Mouse (Mus musculus) heart, embryonic 12.5 days (tissue): ENCODE results near the gene Cd200. TPM values are rescaled to one million over a fixed set of nuclear protein-coding genes. Genes with fewer than 3 reads are reported as not detected.

Experiments used
- ATAC-seq: fragments of 200-750 bp; cut with Nextera tagmentation; 2 replicates; pipeline ENCODE4 v1.8.0; 2017; ENCODE audit warnings: moderate TSS enrichment, moderate library complexity; ENCODE audit not compliant: insufficient number of reproducible peaks, low FRiP score
- H3K27ac ChIP-seq: fragments of 300-500 bp; sonication (generic); 2 replicates; pipeline ENCODE4 v1.5.1; 2016; ENCODE audit warnings: mild to moderate bottlenecking, moderate library complexity; ENCODE audit not compliant: poor library complexity, severe bottlenecking
- H3K27me3 ChIP-seq: fragments of 300-500 bp; sonication (generic); replicated peaks from 2 replicates; pipeline ENCODE4 v1.6.1; 2016; ENCODE audit warnings: mild to moderate bottlenecking, moderate library complexity
- H3K36me3 ChIP-seq: fragments of 300-500 bp; sonication (generic); 2 replicates; pipeline ENCODE4 v1.6.1; 2016; ENCODE audit warnings: mild to moderate bottlenecking, moderate library complexity
- H3K4me1 ChIP-seq: fragments of 300-500 bp; sonication (generic); replicated peaks from 2 replicates; pipeline ENCODE4 v1.6.1; 2016; ENCODE audit warnings: mild to moderate bottlenecking
- H3K4me2 ChIP-seq: fragments of 300-500 bp; sonication (generic); 2 replicates; pipeline ENCODE4 v1.6.1; 2016; ENCODE audit warnings: mild to moderate bottlenecking, moderate library complexity
- H3K4me3 ChIP-seq: fragments of 300-500 bp; sonication (generic); 2 replicates; pipeline ENCODE4 v1.5.1; 2016; ENCODE audit warnings: mild to moderate bottlenecking
- H3K9ac ChIP-seq: fragments of 300-500 bp; sonication (generic); 2 replicates; pipeline ENCODE4 v1.6.1; 2016; ENCODE audit warnings: mild to moderate bottlenecking, moderate library complexity
- H3K9me3 ChIP-seq: fragments of 300-500 bp; sonication (generic); replicated peaks from 2 replicates; pipeline ENCODE4 v1.6.1; 2016; ENCODE audit warnings: mild to moderate bottlenecking, moderate library complexity
- WGBS: fragments of 180-500 bp; shearing (Covaris S2); methylation state at CpG from one replicate; pipeline ENCODE4 v1.1.7; 2016; 5-methylcytosine and 5-hydroxymethylcytosine counted together
- polyA plus RNA-seq: library from polyadenylated mRNA; unstranded; fragments of >200 nt; fragmentation: Nextera tagmentation; extraction: Ambion mirVana; gene quantifications from 2 replicates; pipeline ENCODE4 v1.2.1, GENCODE M21; 2016

Cd200 gene
- polyA plus RNA-seq, 1 experiment from 2014 or later, result 15.4 TPM

DNA sequence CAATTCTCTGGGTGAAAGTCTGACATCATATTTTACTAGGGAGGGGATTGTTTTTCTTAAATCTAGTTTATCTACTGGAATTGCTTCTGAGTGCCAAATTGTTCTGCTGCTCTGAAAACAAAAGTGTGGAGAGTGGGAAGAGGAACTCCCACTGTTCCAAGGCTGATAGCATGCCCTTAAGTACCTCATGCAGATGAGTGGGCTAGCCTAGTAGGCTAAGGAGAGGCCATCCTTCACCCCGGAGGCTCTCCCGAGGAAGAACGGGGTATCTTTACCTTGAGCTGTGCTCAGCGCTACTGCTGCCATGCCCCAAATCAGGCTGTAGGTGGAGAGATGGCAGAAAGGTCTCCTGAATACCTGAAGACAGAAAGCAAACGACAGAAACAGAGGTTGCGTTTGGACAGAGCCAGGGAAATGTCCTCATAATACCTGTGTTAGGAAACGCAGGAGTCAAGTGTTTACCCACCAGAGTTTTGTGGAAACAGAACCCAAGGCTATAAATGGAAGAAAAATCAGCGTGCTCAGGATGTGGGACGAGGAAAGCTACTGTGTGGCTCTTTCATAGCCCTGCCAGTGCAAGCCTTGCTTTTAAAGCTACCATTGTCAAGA is 8.8 kb downstream of the Cd200 start:
- H3K4me1 ChIP-seq, result peaks cover 6% of the 10 kb centered on the region; the same call in 1 of the 2 replicates
- no peak overlapping the region for H3K4me3 ChIP-seq
- H3K9ac ChIP-seq, result no peak overlapping the region
- ATAC-seq, result no peak
- H3K27me3 ChIP-seq, result no peaks in the 10 kb centered on the region
- no peaks in the 10 kb centered on the region for H3K36me3 ChIP-seq
- H3K4me2 ChIP-seq, result no peak overlapping the region
- 40% methylated on average over 9 of the region's 9 CpGs for WGBS
- no peak overlapping the region for H3K27ac ChIP-seq
- H3K9me3 ChIP-seq, result no peaks in the 10 kb centered on the region

GRCm38 (mm10) chr16:45399411-45399810 is 9.4 kb downstream of the Cd200 start:
- no peak overlapping the region for H3K27ac ChIP-seq
- ATAC-seq, result no peak
- 58% methylated on average over 3 of the region's 3 CpGs for WGBS

GRCm38 (mm10) chr16:45397440-45397839 is 11.4 kb downstream of the Cd200 start:
- Histone ChIP-seq H3K27ac (no peak overlapping the region), H3K9me3 (no peaks in the 10 kb centered on the region), H3K27me3 (no peaks in the 10 kb centered on the region), H3K4me3 (no peak overlapping the region), H3K36me3 (no peaks in the 10 kb centered on the region), H3K4me1 (peaks cover 6% of the 10 kb centered on the region; the same call in 1 of the 2 replicates), H3K4me2 (no peak overlapping the region), H3K9ac (no peak overlapping the region)
- WGBS, result 93% methylated on average over 2 of the region's 2 CpGs
- no peak for ATAC-seq

More at GRCm38 (mm10) chr16:45399411-45399810, 9.4 kb downstream of the Cd200 start:
- Histone ChIP-seq H3K4me3 (no peak overlapping the region), H3K27me3 (no peaks in the 10 kb centered on the region), H3K9me3 (no peaks in the 10 kb centered on the region), H3K4me1 (peaks cover 6% of the 10 kb centered on the region; the same call in 1 of the 2 replicates), H3K9ac (no peak overlapping the region), H3K4me2 (no peak overlapping the region), H3K36me3 (no peaks in the 10 kb centered on the region)

DNA sequence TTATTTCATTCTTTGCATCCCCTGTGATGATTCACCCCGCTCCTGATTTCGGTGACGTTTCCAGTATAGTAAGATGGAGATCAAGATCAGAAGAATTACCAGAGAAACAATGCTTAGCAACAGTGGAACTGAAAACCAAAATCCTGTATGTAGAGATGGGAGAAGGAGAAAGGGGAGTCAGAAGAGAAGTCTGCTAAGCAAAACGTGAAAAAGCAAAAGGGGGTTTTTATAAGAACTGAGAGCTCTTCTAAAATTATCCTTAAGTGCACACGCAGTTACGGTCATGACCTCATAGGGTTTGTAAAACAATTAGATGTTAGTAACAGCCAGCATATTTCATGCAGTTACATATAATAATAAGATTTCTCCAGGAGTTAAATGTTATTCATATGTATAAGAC is 16.6 kb downstream of the Cd200 start:
- H3K27ac ChIP-seq, result no peak overlapping the region
- H3K4me1 ChIP-seq, result no peaks in the 10 kb centered on the region
- no peak overlapping the region for H3K9ac ChIP-seq
- no peaks in the 10 kb centered on the region for H3K27me3 ChIP-seq
- H3K36me3 ChIP-seq, result no peaks in the 10 kb centered on the region
- no peak overlapping the region for H3K4me2 ChIP-seq
- no peak for ATAC-seq
- H3K4me3 ChIP-seq, result no peak overlapping the region
- 84% methylated on average over 6 of the region's 6 CpGs for WGBS
- H3K9me3 ChIP-seq, result no peaks in the 10 kb centered on the region

DNA sequence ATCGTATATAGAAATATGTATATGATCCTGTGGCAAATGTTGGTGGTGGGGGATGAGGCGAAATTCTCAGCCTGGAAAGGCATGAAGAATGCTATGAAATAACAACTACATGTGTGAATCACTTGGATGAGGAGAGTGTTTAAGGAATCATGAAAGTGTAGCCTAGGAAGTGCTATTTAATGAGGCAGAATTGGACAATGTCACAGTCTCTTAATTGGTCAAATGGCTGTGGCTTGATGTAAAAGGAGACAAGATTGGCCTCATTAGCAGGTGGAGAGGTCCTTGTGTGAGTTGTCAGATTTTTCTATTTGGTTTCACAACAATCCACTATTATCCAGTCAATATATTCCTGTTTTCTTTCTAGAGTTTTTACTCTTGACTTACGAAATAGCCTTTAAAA is 17.2 kb downstream of the Cd200 start:
- Histone ChIP-seq H3K9ac (no peak overlapping the region), H3K27me3 (no peaks in the 10 kb centered on the region), H3K9me3 (no peaks in the 10 kb centered on the region), H3K36me3 (no peaks in the 10 kb centered on the region), H3K4me1 (no peaks in the 10 kb centered on the region), H3K27ac (no peak overlapping the region), H3K4me2 (no peak overlapping the region), H3K4me3 (no peak overlapping the region)
- WGBS, result 89% methylated on average over 3 of the region's 3 CpGs
- ATAC-seq, result no peak

- WGBS, result 75% methylated on average over 5 of the region's 5 CpGs
- Histone ChIP-seq H3K36me3 (no peaks in the 10 kb centered on the region), H3K9ac (no peak overlapping the region), H3K4me3 (no peak overlapping the region), H3K27ac (no peak overlapping the region), H3K27me3 (no peaks in the 10 kb centered on the region), H3K4me2 (no peak overlapping the region), H3K9me3 (no peaks in the 10 kb centered on the region), H3K4me1 (no peaks in the 10 kb centered on the region)
- ATAC-seq, result no peak
Observed at GRCm38 (mm10) chr16:45390286-45390956, 18.4 kb downstream of the Cd200 start.

GRCm38 (mm10) chr16:45389833-45390232 is 19.0 kb downstream of the Cd200 start:
- Histone ChIP-seq H3K4me2 (no peak overlapping the region), H3K4me3 (no peak overlapping the region), H3K27ac (no peak overlapping the region), H3K4me1 (no peaks in the 10 kb centered on the region), H3K36me3 (no peaks in the 10 kb centered on the region), H3K9me3 (no peaks in the 10 kb centered on the region), H3K9ac (no peak overlapping the region), H3K27me3 (no peaks in the 10 kb centered on the region)
- ATAC-seq, result no peak
- 72% methylated on average over 2 of the region's 2 CpGs for WGBS

- 82% methylated on average over 2 of the region's 2 CpGs for WGBS
- no peak overlapping the region for H3K4me3 ChIP-seq
- no peak overlapping the region for H3K27ac ChIP-seq
- no peaks in the 10 kb centered on the region for H3K27me3 ChIP-seq
- no peak for ATAC-seq
- H3K36me3 ChIP-seq, result no peaks in the 10 kb centered on the region
- no peaks in the 10 kb centered on the region for H3K4me1 ChIP-seq
- H3K9me3 ChIP-seq, result no peaks in the 10 kb centered on the region
- no peak overlapping the region for H3K9ac ChIP-seq
- H3K4me2 ChIP-seq, result no peak overlapping the region
Observed at GRCm38 (mm10) chr16:45389041-45389440, 19.8 kb downstream of the Cd200 start.

GRCm38 (mm10) chr16:45381811-45382210 is 27.0 kb downstream of the Cd200 start:
- Histone ChIP-seq H3K4me1 (no peaks in the 10 kb centered on the region), H3K36me3 (no peaks in the 10 kb centered on the region), H3K9ac (no peak overlapping the region), H3K27ac (no peak overlapping the region), H3K4me2 (no peak overlapping the region), H3K4me3 (no peak overlapping the region), H3K9me3 (no peaks in the 10 kb centered on the region), H3K27me3 (no peaks in the 10 kb centered on the region)
- 76% methylated on average over 3 of the region's 3 CpGs for WGBS
- ATAC-seq, result no peak

DNA sequence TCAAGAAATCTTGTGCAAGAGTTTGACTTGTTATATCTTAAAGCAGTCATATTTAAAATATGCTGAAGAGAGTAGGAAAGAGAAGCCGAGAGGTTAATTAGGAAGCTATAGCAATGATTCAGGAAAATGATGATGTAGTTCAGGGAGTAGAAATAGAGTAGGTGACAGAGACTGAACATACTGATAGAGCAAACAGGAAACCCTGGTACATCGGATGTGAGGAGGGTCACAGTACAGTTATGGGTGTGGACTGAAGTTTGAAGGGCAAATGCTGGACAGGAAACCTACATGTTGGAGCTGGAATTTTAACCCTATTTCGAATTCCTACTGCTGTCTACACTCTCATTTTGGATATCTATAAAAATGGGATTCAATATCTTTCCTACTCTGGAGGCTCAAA is 29.9 kb downstream of the Cd200 start:
- 65% methylated on average over 3 of the region's 3 CpGs for WGBS

DNA sequence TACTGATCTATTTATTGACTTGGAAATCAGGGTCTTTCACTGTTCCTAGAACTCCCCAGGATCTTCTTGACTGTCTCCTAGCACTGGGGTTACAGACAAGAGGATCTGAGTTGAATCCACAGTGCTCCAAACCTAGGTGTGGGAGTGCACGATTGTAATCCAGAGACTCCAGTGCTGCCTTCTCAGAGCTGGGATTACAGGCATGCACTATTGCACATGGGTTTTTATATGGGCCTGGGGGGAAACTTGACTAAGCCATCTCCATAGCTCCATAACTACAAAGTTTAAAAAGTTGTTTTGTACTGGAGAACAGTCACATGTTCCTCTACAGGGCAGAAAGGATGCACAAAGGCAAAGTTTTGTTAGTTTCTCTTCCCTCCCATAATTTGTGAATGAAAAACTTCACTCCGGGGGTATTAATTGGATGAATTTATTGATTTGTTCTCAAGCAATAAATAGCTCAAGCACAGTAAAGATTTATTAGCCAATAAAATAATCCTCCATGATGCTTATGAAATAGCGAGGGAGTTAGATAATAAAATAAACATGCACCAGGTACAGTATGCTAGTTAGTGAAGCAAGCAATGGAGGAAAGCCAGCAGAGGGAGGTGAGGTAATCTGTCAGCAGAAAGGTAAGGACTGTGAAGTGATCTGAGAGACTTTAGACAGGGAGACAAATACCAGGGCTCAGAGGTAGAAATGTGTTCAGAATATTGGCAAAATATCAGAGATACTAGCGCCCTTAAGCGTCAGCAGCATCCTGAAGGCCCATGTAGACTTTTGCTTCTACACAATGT is 30.5 kb downstream of the Cd200 start:
- Histone ChIP-seq H3K27ac (no peak overlapping the region), H3K9ac (no peak overlapping the region), H3K9me3 (no peaks in the 10 kb centered on the region), H3K4me3 (no peak overlapping the region), H3K27me3 (no peaks in the 10 kb centered on the region), H3K4me2 (no peak overlapping the region), H3K36me3 (no peaks in the 10 kb centered on the region), H3K4me1 (no peaks in the 10 kb centered on the region)
- ATAC-seq, result no peak
- 69% methylated on average over 5 of the region's 5 CpGs for WGBS

More for the DNA sequence above, 29.9 kb downstream of the Cd200 start:
- Histone ChIP-seq H3K27me3 (no peaks in the 10 kb centered on the region), H3K4me1 (no peaks in the 10 kb centered on the region), H3K27ac (no peak overlapping the region), H3K4me2 (no peak overlapping the region), H3K36me3 (no peaks in the 10 kb centered on the region), H3K4me3 (no peak overlapping the region), H3K9me3 (no peaks in the 10 kb centered on the region), H3K9ac (no peak overlapping the region)
- ATAC-seq, result no peak
